Mouse (Mus musculus) adrenal gland, adult 10 weeks (tissue): ENCODE measurements around the gene Map3k19. TPM values are rescaled to one million over a fixed set of nuclear protein-coding genes. Genes with fewer than 3 reads are reported as not detected.

Experiments
- polyA plus RNA-seq: library from polyadenylated mRNA; stranded (reverse); fragments of 350-450 nt; fragmentation: Illumina TruSeq; extraction: RNeasy Lipid Tissue Mini Kit (QIAGEN cat#74804); gene quantifications from one replicate; pipeline ENCODE4 v1.2.3, GENCODE M21; 2014; ENCODE audit warnings: low read depth, low replicate concordance

Map3k19 gene
- polyA plus RNA-seq, result not detected

DNA sequence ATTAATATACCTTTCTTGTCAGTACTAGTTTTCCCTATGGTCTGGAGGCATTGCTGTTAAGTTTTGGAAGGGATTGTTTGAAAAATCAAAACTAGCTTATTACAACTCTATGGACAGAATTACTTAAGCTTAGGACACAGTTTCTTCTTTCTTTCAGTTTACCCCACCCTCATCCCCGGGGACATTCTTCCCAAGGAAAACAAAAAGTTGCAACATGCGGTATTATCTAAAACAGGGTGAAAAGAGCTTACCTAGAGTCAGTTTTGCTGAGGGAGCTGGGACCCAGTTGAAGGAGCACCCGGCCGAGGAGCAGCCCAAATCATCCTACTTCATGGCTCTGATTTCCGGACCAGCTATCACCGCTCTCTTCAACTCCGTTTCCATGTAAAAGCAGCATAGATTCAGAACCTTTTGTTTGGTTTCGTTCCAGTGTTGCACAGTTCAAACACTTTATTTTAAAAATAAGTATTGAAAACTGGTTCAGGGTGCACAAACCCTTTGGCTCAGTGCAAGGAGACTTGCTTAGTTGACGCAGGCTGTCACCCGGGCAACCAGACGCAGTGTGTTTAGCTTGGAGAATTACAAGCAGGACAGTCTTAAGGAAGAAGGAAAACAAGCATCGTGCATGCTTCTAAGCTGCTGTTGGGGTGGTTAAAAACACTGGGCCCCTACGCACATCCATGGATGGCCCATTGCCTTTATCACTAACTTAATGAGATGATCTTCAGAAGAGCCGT, at the start of gene Map3k19:
Gene Map3k19 (minus strand): TSS at position 546 of the 737 bp plus-strand sequence.

DNA sequence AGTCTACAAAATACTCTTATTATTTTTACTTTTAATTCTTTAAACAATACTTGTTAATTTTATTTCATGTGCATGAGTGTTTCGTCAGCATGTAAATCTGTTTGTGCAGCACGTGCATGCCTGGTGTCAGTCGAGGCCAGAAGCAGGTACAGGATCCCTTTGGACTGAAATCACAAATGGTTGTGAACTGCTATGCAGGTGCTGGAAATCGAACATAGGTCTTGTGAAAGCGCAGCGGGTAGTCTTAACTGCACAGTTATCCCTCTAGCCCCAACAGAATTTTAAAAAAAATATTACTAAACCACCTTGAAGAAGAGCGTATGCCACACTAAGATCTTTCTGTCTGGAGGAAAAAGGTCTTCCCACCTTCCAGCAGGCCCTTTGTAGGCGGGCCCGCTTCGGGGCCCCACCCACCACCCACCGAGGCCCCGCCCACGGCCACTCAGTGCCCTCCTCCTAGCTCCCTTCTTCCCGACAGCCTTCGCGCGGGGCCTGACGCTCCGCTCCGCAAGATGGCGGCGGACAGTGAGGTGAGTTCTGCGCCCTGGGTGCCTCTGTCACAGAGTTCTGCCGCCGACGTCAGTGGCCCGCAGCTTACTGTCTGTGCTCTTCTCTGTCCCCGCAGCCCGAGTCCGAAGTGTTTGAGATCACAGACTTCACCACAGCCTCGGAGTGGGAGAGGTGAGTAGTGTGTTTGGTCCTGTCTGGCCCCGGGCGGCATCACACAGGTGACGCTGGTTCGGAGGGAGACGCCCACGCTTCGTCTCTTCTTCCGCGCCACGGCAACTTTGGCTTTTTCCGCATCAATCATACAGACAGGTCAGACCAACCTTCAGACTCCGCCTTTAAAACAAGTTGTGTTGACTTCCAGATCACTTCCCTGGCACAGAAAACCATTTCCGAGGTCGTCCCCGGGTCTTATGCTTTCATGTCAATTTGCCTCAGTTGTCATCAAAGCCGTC, 13.8 kb upstream of the Map3k19 start, which contains the start of gene Rab3gap1:
Gene Rab3gap1 (plus strand): TSS at position 474 of the 962 bp plus-strand sequence.

GRCm38 (mm10) chr1:127773803-127774500, 80.9 kb downstream of the Map3k19 start, which contains the start of gene Ccnt2:
TSS of gene Ccnt2 (plus strand) at chr1:127774164.

Other genes starting within 250 kb of the Map3k19 start
- not detected for gene Tmem163, start 175.5 kb downstream of the Map3k19 start, polyA plus RNA-seq
- not detected for gene Acmsd, start 125.6 kb downstream of the Map3k19 start, polyA plus RNA-seq
- gene Ccnt2, start 80.9 kb downstream of the Map3k19 start, polyA plus RNA-seq, result 63.2 TPM
- 85.4 TPM for gene Rab3gap1, start 13.7 kb upstream of the Map3k19 start, polyA plus RNA-seq
- 4.1 TPM for gene Zranb3, start 248.0 kb upstream of the Map3k19 start, polyA plus RNA-seq
- gene R3hdm1, start 248.3 kb upstream of the Map3k19 start, polyA plus RNA-seq, result 271 TPM